Mouse (Mus musculus): ENCODE measurements around the gene Rev1.

GRCm38 (mm10) chr1:38130715-38131483, 1.3 kb upstream of the Rev1 start:
- no peak for TF ChIP-seq MAFK (IDR thresholded peaks at IDR 0.05; ENCODE audit: borderline replicate concordance, low read depth, low read length)
- no peak for TF ChIP-seq CTCF (IDR thresholded peaks at IDR 0.05 in 2 of 3, conservative IDR thresholded peaks at IDR 0.05 in 1 of 3; ENCODE audit: control insufficient read depth in 1 of 3, insufficient read depth in 1 of 3, low read depth in 2 of 3, low read length in 3 of 3, poor library complexity in 1 of 3, severe bottlenecking in 1 of 3)
